Mouse (Mus musculus) MEL (cell line): ENCODE measurements at regions not wholly inside any gene's neighbourhood (a gene's known extent, or its start where the extent isn't known, plus 50 kb on each side); places are given as distances from the start of the nearest gene placed in this dataset.

Source experiments
- ETS1 ChIP-seq: IDR thresholded peaks from 2 replicates; pipeline ENCODE4 v1.6.1; 2012; ENCODE audit warnings: low read depth, mild to moderate bottlenecking, inconsistent platforms, low read length, improper control_type of control experiment, moderate library complexity
- MYC ChIP-seq: IDR thresholded peaks from 2 replicates; pipeline ENCODE4 v1.6.1; 2011; ENCODE audit warnings: low read depth, mild to moderate bottlenecking, low read length, improper control_type of control experiment, moderate library complexity
- POLR2AphosphoS2 ChIP-seq: IDR thresholded peaks from 2 replicates; pipeline ENCODE4 v1.6.1; 2011; ENCODE audit warnings: low read length, improper control_type of control experiment
- TBP ChIP-seq: IDR thresholded peaks from 2 replicates; pipeline ENCODE4 v1.8.0; 2011; ENCODE audit warnings: low read depth, low read length, improper control_type of control experiment
- ZNF384 ChIP-seq: IDR thresholded peaks from 2 replicates; pipeline ENCODE4 v1.6.1; 2012; ENCODE audit warnings: low read depth, mild to moderate bottlenecking, inconsistent platforms, low read length, improper control_type of control experiment

- TF ChIP-seq ZNF384 (no peak), MYC (no peak), POLR2AphosphoS2 (no peak), TBP (no peak), ETS1 (no peak)
Observed at GRCm38 (mm10) chr11:25533081-25533480, 677.5 kb downstream of the 5730522E02Rik start.
